Mouse (Mus musculus): ENCODE measurements around the gene Nt5m.
A peak's percentile ranks its signal among the peaks of the same experiment; 100 is the strongest.
"Not testable (repeated sequence)": the region's sequence is repeated elsewhere in the genome, so short reads cannot be mapped to it uniquely, and the experiment has no call there.

Nt5m gene

DNA sequence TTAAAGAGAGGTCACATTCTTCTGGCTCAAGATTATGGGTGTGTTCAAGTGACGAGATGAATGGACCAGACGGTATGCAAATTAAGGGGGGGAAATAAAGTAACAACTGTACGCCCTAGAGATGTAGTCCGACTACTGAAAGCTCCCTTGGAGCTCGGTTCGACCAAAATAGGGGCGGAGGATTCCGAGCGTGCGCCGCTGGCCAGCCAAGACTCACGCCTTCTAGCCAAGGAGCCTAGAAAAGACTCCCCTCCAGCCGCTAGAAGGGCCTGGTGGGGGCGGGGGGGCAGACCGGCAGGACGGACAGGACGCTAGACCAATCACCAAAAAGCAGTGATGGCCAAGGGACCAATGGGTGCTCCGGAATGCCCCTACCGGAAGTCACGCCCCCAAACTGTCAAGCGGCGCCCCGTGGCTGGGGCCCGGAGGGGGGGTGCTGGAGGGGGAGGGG is at the start of gene Nt5m:
TSS of gene Nt5m (plus strand) at position 440 of the 451 bp plus-strand sequence.
- peak; percentile 95 for DNase-seq (ENCODE audit: low spot score)

DNA sequence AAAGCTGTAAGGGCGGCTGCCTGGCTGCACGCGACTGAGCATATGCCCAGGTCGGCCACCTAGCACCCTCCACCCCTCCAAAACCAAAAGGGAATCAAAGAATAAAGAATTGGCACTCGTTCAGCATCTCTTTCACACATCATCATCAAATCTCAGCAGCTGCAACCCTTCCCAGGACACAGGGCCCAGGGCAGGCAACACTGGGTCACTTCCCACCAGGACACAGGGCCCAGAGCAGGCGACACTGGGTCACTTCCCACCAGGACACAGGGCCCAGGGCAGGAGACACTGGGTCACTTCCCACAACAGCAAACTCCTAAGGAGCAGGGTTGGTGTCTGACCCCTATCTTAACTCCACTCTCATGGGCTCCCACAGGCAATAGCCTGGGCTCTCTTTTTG is 45.9 kb upstream of the Nt5m start:
- no peak for DNase-seq (ENCODE audit: low spot score)

- DNase-seq (ENCODE audit: low spot score) = no peak
Observed at GRCm38 (mm10) chr11:59800412-59800811, 38.8 kb upstream of the Nt5m start.

- no peak for DNase-seq (ENCODE audit: low spot score)
Observed at GRCm38 (mm10) chr11:59801881-59802280, 37.4 kb upstream of the Nt5m start.

DNA sequence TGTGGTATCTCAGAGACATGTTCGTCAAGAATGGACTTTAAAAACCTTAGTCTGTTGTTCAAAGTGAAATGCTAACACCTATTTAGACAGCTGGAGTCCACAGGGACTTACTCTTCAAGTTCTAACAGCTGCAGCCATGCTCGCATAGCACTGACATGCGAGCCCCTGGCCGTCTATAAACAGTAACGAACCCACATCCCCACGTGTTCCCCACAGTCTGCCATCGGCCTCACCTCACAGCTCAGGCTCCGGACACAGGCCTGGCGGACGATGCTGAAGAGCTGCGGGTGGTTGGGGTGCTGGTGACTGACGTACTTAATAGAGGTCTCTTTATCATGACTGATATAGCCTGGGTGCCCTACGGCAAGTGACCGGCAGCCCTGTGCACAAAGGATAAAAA is 35.7 kb upstream of the Nt5m start:
- DNase-seq (ENCODE audit: low spot score) = no peak

- DNase-seq (ENCODE audit: low spot score) = no peak
Observed at GRCm38 (mm10) chr11:59804409-59805110, 34.7 kb upstream of the Nt5m start.

GRCm38 (mm10) chr11:59805256-59805655 is 34.0 kb upstream of the Nt5m start:
- no peak for DNase-seq (ENCODE audit: low spot score)

GRCm38 (mm10) chr11:59805656-59806055 is 33.6 kb upstream of the Nt5m start:
- no peak for DNase-seq (ENCODE audit: low spot score)

GRCm38 (mm10) chr11:59808170-59808960 is 30.9 kb upstream of the Nt5m start:
- no peak for DNase-seq (ENCODE audit: low spot score)

- DNase-seq (ENCODE audit: low spot score) = no peak
Observed at GRCm38 (mm10) chr11:59809071-59809669, 30.1 kb upstream of the Nt5m start.

GRCm38 (mm10) chr11:59809670-59810474 is 29.4 kb upstream of the Nt5m start, which contains the start of gene Flcn:
TSS of gene Flcn (minus strand) at chr11:59810016.
- peak; percentile 82 for DNase-seq (ENCODE audit: low spot score)

DNA sequence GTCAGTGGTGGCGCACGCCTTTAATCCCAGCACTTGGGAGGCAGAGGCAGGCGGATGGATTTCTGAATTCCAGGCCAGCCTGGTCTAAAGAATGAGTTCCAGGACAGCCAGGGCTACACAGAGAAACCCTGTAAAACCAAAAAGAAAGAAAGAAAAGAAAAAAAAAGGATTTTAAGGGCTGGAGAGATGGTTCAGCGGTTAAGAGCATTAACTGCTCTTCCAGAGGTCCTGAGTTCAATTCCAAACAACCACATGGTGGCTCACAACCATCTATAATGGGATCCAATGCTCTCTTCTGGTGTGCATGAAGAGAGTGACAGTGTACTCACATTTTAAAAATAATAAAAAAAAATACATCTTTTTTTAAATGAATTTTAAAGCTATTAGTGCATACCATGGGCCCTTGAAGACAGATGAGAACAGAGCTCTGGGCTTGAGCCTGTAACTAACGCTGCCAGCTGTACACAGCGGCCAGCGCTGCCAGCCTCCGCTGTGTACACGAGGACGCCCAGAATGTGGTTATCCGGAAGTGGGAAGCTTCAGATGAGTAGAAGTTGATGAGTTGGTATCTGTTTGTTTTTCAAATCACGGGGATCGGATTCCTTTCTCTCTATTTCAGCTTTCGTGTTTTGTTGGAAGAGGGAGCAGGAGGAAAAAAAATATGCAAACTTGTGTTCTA is 28.6 kb upstream of the Nt5m start:
- no peak for DNase-seq (ENCODE audit: low spot score)

DNA sequence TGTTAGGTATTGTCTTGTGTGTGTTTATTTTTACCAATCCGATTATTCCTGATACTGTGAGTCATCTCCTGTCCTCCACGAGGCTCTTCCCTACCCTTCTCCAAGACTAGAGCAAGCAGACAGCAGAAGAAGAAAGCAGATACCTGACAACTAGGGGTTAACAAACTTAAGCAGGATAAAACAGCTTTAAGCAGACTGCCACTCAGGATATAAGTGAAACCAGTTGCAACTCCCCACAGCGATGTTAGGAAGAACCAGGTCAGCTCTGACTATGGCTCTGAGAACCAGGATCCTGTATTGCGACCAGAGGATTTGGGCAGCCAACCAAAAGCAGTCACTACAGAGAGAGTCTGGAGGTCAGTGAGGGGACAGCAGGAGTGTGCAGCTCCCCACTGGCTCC is 28.0 kb upstream of the Nt5m start:
- no peak for DNase-seq (ENCODE audit: low spot score)

DNA sequence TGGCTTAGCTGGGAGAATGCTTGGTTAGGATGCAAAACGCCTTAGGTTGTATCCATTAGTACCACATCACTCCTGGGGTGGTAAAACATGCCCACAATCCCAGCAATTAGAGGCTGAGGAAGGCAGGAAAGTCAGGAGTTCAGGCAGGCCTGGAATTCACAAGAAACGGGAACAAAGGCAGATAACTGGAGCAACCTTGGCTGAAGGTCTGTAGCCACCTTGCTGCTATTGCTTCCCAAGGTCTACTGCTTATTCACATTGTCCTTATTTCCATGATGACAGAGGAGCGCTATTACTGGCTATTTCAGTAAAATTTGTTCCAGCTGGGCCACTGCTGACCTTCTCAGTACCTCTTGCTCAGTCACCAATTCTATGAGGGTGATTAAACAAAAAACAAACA is 26.0 kb upstream of the Nt5m start:
- DNase-seq (ENCODE audit: low spot score) = no peak

DNA sequence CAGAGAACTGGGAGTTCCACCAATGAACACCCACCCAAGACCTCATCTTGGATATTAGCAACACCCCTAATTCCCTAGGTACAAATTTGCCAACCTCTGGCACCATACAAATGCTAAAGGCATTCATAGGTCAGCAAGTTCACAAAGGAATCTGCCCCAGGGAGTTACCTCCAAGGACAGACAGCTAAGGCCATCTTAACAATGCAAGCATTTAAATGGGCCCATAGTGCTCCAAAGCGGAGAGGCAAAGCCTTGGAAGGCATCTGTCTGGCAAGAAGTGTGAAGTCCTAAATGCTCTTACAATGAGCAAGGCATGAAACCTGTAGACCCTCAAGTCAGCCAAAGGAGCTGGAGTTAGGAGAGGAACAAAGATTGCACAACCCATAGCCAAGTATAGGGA is 24.9 kb upstream of the Nt5m start:
- no peak for DNase-seq (ENCODE audit: low spot score)

DNA sequence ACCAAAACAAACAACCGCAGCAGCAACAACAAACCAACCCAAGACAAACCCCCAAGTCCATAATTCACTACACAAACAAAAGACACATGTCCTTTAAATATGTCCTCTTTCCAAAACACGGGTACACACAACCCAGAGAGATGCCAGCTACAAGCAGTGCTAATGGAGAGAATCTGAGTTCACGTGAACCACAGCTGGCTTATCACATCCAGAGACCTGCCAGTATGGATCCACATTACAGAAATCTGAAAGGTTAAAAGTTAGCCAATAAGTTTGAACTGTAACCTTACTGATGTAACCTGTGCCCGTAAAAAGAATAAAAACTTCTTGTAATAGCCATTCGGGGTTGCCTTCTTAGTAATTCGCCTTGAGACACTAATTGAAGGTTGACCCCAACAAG is 24.3 kb upstream of the Nt5m start:
- DNase-seq (ENCODE audit: low spot score) = no peak

GRCm38 (mm10) chr11:59815482-59816065 is 23.7 kb upstream of the Nt5m start:
- DNase-seq (ENCODE audit: low spot score) = no peak

- no peak for DNase-seq (ENCODE audit: low spot score)
Observed at GRCm38 (mm10) chr11:59817916-59818315, 21.3 kb upstream of the Nt5m start.

- DNase-seq (ENCODE audit: low spot score) = no peak
Observed at GRCm38 (mm10) chr11:59821625-59822024, 17.6 kb upstream of the Nt5m start.

DNA sequence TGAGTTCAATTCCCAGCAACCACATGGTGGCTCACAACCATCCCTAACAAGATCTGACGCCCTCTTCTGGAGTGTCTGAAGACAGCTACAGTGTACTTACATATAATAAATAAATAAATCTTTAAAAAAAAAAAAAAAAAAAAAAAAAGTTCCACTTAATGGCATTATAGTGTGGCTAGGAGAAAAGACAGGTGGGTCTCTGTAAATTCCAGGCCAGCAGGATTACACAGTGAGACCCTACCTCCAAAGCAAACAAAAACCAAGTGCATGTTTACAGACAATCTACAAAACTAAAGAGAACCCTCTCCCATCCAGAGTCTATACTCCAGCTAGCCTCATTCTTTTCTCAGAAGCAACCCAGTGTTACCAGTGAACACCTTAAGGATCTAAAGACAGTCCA is 1.5 kb upstream of the Nt5m start:
- not testable (repeated sequence) for DNase-seq (ENCODE audit: low spot score)

DNA sequence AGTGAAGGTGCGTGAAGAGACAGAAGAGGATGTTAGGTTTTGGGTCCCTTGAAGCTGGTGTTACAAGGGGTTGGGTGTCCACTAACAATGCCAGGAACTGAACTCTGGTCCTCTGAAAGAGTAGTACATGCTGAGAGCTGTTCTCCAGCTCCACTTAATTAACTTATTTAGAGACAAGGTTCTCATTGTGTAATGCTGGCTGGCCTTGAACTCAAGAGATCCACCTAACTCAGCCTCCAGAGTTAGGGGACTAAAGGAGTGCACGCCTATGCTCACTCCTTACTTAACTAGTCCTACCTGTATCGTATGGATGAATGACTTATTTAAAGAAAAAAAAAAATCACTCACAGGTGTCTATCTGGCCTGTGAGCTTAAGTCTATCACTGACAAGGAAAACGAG is 821 bp upstream of the Nt5m start:
- no peak for DNase-seq (ENCODE audit: low spot score)

All from testis, postnatal 10 days (tissue).